Mouse (Mus musculus) monocyte, adult 5-6 weeks (primary cell): ENCODE measurements at regions not wholly inside any gene's neighbourhood (a gene's known extent, or its start where the extent isn't known, plus 50 kb on each side); places are given as distances from the start of the nearest gene placed in this dataset.

Experiments used
- ATAC-seq: fragments of 153-309, 156-312 bp; replicated peaks from 2 replicates; pipeline ENCODE4 v1.8.0; 2017; ENCODE audit warnings: mild to moderate bottlenecking; ENCODE audit not compliant: low TSS enrichment, insufficient number of reproducible peaks, severe bottlenecking, poor library complexity, low FRiP score

- no peak for ATAC-seq
Measured at GRCm38 (mm10) chr9:43924795-43925194, 118.4 kb upstream of the Thy1 start.

- no peak for ATAC-seq
Measured at GRCm38 (mm10) chr9:43929312-43930036, 113.7 kb upstream of the Thy1 start.

GRCm38 (mm10) chr9:43930037-43930404 lies 113.2 kb upstream of the Thy1 start:
- ATAC-seq: no peak

- no peak for ATAC-seq
Measured at GRCm38 (mm10) chr9:43930476-43930875, 112.7 kb upstream of the Thy1 start.

GRCm38 (mm10) chr9:43934012-43934690 lies 109.0 kb upstream of the Thy1 start:
- ATAC-seq: no peak

- ATAC-seq: no peak
Measured at GRCm38 (mm10) chr9:43934691-43935064, 108.5 kb upstream of the Thy1 start.

- no peak for ATAC-seq
Measured at GRCm38 (mm10) chr9:43939336-43939735, 103.8 kb upstream of the Thy1 start.

- no peak for ATAC-seq
Measured at GRCm38 (mm10) chr9:43942147-43942546, 101.0 kb upstream of the Thy1 start.

- no peak for ATAC-seq
Measured at GRCm38 (mm10) chr9:43943522-43943921, 99.7 kb upstream of the Thy1 start.

- ATAC-seq: no peak
Measured at GRCm38 (mm10) chr9:43944816-43945741, 98.1 kb upstream of the Thy1 start.

GRCm38 (mm10) chr9:43945997-43946649 lies 97.1 kb upstream of the Thy1 start:
- ATAC-seq: no peak

- ATAC-seq: no peak
Measured at GRCm38 (mm10) chr9:43947089-43947488, 96.1 kb upstream of the Thy1 start.

- no peak for ATAC-seq
Measured at GRCm38 (mm10) chr9:43947490-43948150, 95.6 kb upstream of the Thy1 start.

- no peak for ATAC-seq
Measured at GRCm38 (mm10) chr9:43953128-43953527, 90.1 kb upstream of the Thy1 start.

- ATAC-seq: no peak
Measured at GRCm38 (mm10) chr9:43959541-43959940, 83.6 kb upstream of the Thy1 start.

GRCm38 (mm10) chr9:43961431-43961830 lies 81.8 kb upstream of the Thy1 start:
- no peak for ATAC-seq

GRCm38 (mm10) chr9:43965171-43965570 lies 78.0 kb upstream of the Thy1 start:
- ATAC-seq: no peak

- no peak for ATAC-seq
Measured at GRCm38 (mm10) chr9:43965811-43966210, 77.4 kb upstream of the Thy1 start.
